Mouse (Mus musculus): Measurements from ENCODE around the gene Ap5b1.
A peak's percentile ranks its signal among the peaks of the same experiment; 100 is the strongest.

DNA sequence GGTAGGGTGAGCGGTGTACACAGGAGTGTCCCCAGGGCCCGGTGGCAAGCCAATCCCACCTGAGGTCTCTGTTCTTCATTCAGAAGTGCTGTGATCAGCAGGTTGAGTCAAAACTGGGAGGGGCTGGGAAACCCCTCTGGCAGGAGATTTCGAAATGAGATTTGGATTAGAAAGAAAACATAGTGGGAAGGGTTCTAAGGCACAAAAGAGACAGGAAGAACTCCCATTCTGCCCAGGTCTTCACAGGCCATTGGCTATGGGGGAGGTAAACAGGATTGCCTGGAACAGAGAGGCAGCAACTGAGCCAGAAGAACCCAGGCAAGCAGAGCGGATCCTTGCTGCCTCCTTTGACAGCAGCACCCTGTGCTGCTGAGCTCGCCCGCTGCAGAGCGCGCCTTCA is 29.0 kb upstream of the Ap5b1 start:
- TF ChIP-seq ZC3H11A (IDR thresholded peaks at IDR 0.05; ENCODE audit: borderline replicate concordance, low read depth, low read length) (no peak), ZNF384 (IDR thresholded peaks at IDR 0.05; ENCODE audit: low read depth, low read length) (no peak), MAFK (IDR thresholded peaks at IDR 0.05; ENCODE audit: insufficient read depth, low read depth, low read length) (peak; percentile 35; the same call in 1 of the 2 replicates), HCFC1 (IDR thresholded peaks at IDR 0.05; ENCODE audit: borderline replicate concordance, insufficient read depth, low read length) (no peak)

Data from ES-E14 (cell line).